Mouse (Mus musculus): ENCODE results near the gene Atxn2. TPM values are rescaled to one million over a fixed set of nuclear protein-coding genes. Genes with fewer than 3 reads are reported as not detected.

Gene Atxn2
- polyA plus RNA-seq, 2 experiments = 19.3 to 24.1 TPM

- no peak for TF ChIP-seq CTCF (IDR thresholded peaks at IDR 0.05; ENCODE audit: low read depth)
- no peak for TF ChIP-seq EP300 (IDR thresholded peaks at IDR 0.05; ENCODE audit: low read depth)
- no peak overlapping the region for H3K4me2 ChIP-seq (ENCODE audit: low read depth)
- WGBS (ENCODE audit: insufficient replicate concordance) = 47% methylated on average over 5 of the region's 5 CpGs
- DNase-seq (ENCODE audit: low read depth in 3 of 3, low spot score in 3 of 3) = no peak
- H3K9me3 ChIP-seq (ENCODE audit: control insufficient read depth, low read length) = no peaks in the 10 kb centered on the region
- no peak overlapping the region for H3K4me3 ChIP-seq (ENCODE audit: insufficient read depth in 1 of 2, low read depth in 2 of 2, low read length in 2 of 2)
- no peaks in the 10 kb centered on the region for H3K36me3 ChIP-seq (replicated peaks; ENCODE audit: control insufficient read depth, insufficient read depth, low read depth)
- peak; percentile 12; the same call in 1 of the 2 replicates for ATAC-seq (ENCODE audit: insufficient read depth)
- H3K27me3 ChIP-seq (ENCODE audit: control insufficient read depth, insufficient read depth, low read length) = no peaks in the 10 kb centered on the region
- H3K27ac ChIP-seq = peak overlapping the region; percentile 89
- H3K9ac ChIP-seq (replicated peaks) = no peak overlapping the region; the same call in 1 of the 2 replicates
- peaks cover 28 to 43% of the 10 kb centered on the region in 2 experiments for H3K4me1 ChIP-seq (replicated peaks; ENCODE audit: control insufficient read depth in 2 of 2, insufficient read depth in 2 of 2, low read length in 1 of 2)
Observed at GRCm38 (mm10) chr5:121699891-121700290, 11.2 kb upstream of the Atxn2 start.

- Histone ChIP-seq H3K4me3 (ENCODE audit: insufficient read depth in 1 of 2, low read depth in 2 of 2, low read length in 2 of 2) (no peak overlapping the region), H3K4me1 (replicated peaks; ENCODE audit: control insufficient read depth in 2 of 2, insufficient read depth in 2 of 2, low read length in 1 of 2) (peaks cover 31 to 45% of the 10 kb centered on the region in 2 experiments), H3K27me3 (ENCODE audit: control insufficient read depth, insufficient read depth, low read length) (no peaks in the 10 kb centered on the region), H3K27ac (peak overlapping the region; percentile 89), H3K4me2 (ENCODE audit: low read depth) (peak overlapping the region; percentile 31; the same call in 1 of the 2 replicates), H3K9ac (replicated peaks) (peak overlapping the region; percentile 35), H3K36me3 (replicated peaks; ENCODE audit: control insufficient read depth, insufficient read depth, low read depth) (no peaks in the 10 kb centered on the region), H3K9me3 (ENCODE audit: control insufficient read depth, low read length) (no peaks in the 10 kb centered on the region)
- ATAC-seq (ENCODE audit: insufficient read depth) = no peak
- WGBS (ENCODE audit: insufficient replicate concordance) = 50% methylated on average over 11 of the region's 11 CpGs
- TF ChIP-seq EP300 (IDR thresholded peaks at IDR 0.05; ENCODE audit: low read depth) (no peak), CTCF (IDR thresholded peaks at IDR 0.05; ENCODE audit: low read depth) (no peak)
- DNase-seq (ENCODE audit: low read depth in 3 of 3, low spot score in 3 of 3) = no peak
Observed at GRCm38 (mm10) chr5:121700496-121700895, 10.6 kb upstream of the Atxn2 start.

- ATAC-seq (ENCODE audit: insufficient read depth) (peak; percentile 91), DNase-seq (ENCODE audit: low read depth in 3 of 3, low spot score in 3 of 3) (peak; percentile 73 to 85 (median 80))
- Histone ChIP-seq H3K9me3 (ENCODE audit: control insufficient read depth, low read length) (no peaks in the 10 kb centered on the region), H3K4me1 (replicated peaks; ENCODE audit: control insufficient read depth in 2 of 2, insufficient read depth in 2 of 2, low read length in 1 of 2) (peaks cover 31 to 45% of the 10 kb centered on the region in 2 experiments), H3K27me3 (ENCODE audit: control insufficient read depth, insufficient read depth, low read length) (no peaks in the 10 kb centered on the region), H3K27ac (peak overlapping the region; percentile 89), H3K4me3 (ENCODE audit: insufficient read depth in 1 of 2, low read depth in 2 of 2, low read length in 2 of 2) (peak overlapping the region; percentile 22 to 49), H3K36me3 (replicated peaks; ENCODE audit: control insufficient read depth, insufficient read depth, low read depth) (no peaks in the 10 kb centered on the region), H3K4me2 (ENCODE audit: low read depth) (peak overlapping the region; percentile 56), H3K9ac (replicated peaks) (peak overlapping the region; percentile 69)
- TF ChIP-seq EP300 (IDR thresholded peaks at IDR 0.05; ENCODE audit: low read depth) = peak; percentile 81
- no peak for TF ChIP-seq CTCF (IDR thresholded peaks at IDR 0.05; ENCODE audit: low read depth)
- WGBS (ENCODE audit: insufficient replicate concordance) = 18% methylated on average over 8 of the region's 8 CpGs
Observed at GRCm38 (mm10) chr5:121701111-121701769, 9.9 kb upstream of the Atxn2 start.

GRCm38 (mm10) chr5:121703341-121703740, 7.8 kb upstream of the Atxn2 start:
- Histone ChIP-seq H3K4me1 (replicated peaks; ENCODE audit: control insufficient read depth in 2 of 2, insufficient read depth in 2 of 2, low read length in 1 of 2) (peaks cover 31 to 45% of the 10 kb centered on the region in 2 experiments), H3K27ac (0 out of 2 replicates have a peak overlapping the region, but pooled peaks have one; percentile 7)

GRCm38 (mm10) chr5:121704512-121705248, 6.5 kb upstream of the Atxn2 start:
- Histone ChIP-seq H3K4me3 (ENCODE audit: insufficient read depth in 1 of 2, low read depth in 2 of 2, low read length in 2 of 2) (0 out of 4 replicates have a peak overlapping the region, but pooled peaks of 1 of the 2 experiments have one; percentile 2), H3K4me1 (replicated peaks; ENCODE audit: control insufficient read depth in 2 of 2, insufficient read depth in 2 of 2, low read length in 1 of 2) (peaks cover 31 to 42% of the 10 kb centered on the region in 2 experiments)

More at GRCm38 (mm10) chr5:121703341-121703740, 7.8 kb upstream of the Atxn2 start:
- no peak overlapping the region for H3K4me2 ChIP-seq (ENCODE audit: low read depth)
- ATAC-seq (ENCODE audit: insufficient read depth) (no peak), DNase-seq (ENCODE audit: low read depth in 3 of 3, low spot score in 3 of 3) (no peak)
- no peaks in the 10 kb centered on the region for H3K9me3 ChIP-seq (ENCODE audit: control insufficient read depth, low read length)
- WGBS (ENCODE audit: insufficient replicate concordance) = 47% methylated on average over 1 of the region's 1 CpGs
- TF ChIP-seq EP300 (IDR thresholded peaks at IDR 0.05; ENCODE audit: low read depth) (no peak), CTCF (IDR thresholded peaks at IDR 0.05; ENCODE audit: low read depth) (no peak)
- no peak overlapping the region for H3K9ac ChIP-seq (replicated peaks)
- H3K36me3 ChIP-seq (replicated peaks; ENCODE audit: control insufficient read depth, insufficient read depth, low read depth) = no peaks in the 10 kb centered on the region
- H3K27me3 ChIP-seq (ENCODE audit: control insufficient read depth, insufficient read depth, low read length) = no peaks in the 10 kb centered on the region
- no peak overlapping the region for H3K4me3 ChIP-seq (ENCODE audit: insufficient read depth in 1 of 2, low read depth in 2 of 2, low read length in 2 of 2)

More at GRCm38 (mm10) chr5:121704512-121705248, 6.5 kb upstream of the Atxn2 start:
- H3K36me3 ChIP-seq (replicated peaks; ENCODE audit: control insufficient read depth, insufficient read depth, low read depth) = no peaks in the 10 kb centered on the region
- DNase-seq (ENCODE audit: low read depth in 3 of 3, low spot score in 3 of 3) (no peak), ATAC-seq (ENCODE audit: insufficient read depth) (no peak)
- H3K27me3 ChIP-seq (ENCODE audit: control insufficient read depth, insufficient read depth, low read length) = no peaks in the 10 kb centered on the region
- WGBS (ENCODE audit: insufficient replicate concordance) = 12% methylated on average over 20 of the region's 20 CpGs
- H3K27ac ChIP-seq = no peak overlapping the region
- no peaks in the 10 kb centered on the region for H3K9me3 ChIP-seq (ENCODE audit: control insufficient read depth, low read length)
- H3K9ac ChIP-seq (replicated peaks) = peak overlapping the region; percentile 37; the same call in 1 of the 2 replicates
- TF ChIP-seq EP300 (IDR thresholded peaks at IDR 0.05; ENCODE audit: low read depth) (no peak), CTCF (IDR thresholded peaks at IDR 0.05; ENCODE audit: low read depth) (no peak)
- peak overlapping the region; percentile 61 for H3K4me2 ChIP-seq (ENCODE audit: low read depth)
